Mouse (Mus musculus) CH12.LX (cell line): ENCODE results near the gene Ginm1. TPM values are rescaled to one million over a fixed set of nuclear protein-coding genes. Genes with fewer than 3 reads are reported as not detected.
"Not testable (repeated sequence)": the region's sequence is repeated elsewhere in the genome, so short reads cannot be mapped to it uniquely, and the experiment has no call there.

Source experiments
- DNase-seq: peaks from one replicate; pipeline ENCODE4 v3.0.0-alpha.2; 2013; ENCODE audit errors: extremely low read depth
- H3K27ac ChIP-seq: 2 replicates; pipeline ENCODE4 v1.5.1; 2012; ENCODE audit warnings: low read depth, mild to moderate bottlenecking, control low read depth, moderate library complexity; ENCODE audit not compliant: insufficient read depth
- H3K27me3 ChIP-seq: replicated peaks from 2 replicates; pipeline ENCODE3; 2012; ENCODE audit warnings: inconsistent platforms
- H3K36me3 ChIP-seq, 2 experiments: replicated peaks in 1 of 2; 2 replicates each; pipeline versions ENCODE3 to v1.6.1; 2012; ENCODE audit warnings: inconsistent platforms in 1 of 2, low read length in 1 of 2, mild to moderate bottlenecking in 1 of 2, mixed read lengths in 1 of 2, moderate library complexity in 1 of 2; ENCODE audit not compliant: control insufficient read depth in 1 of 2, insufficient read depth in 1 of 2
- H3K4me1 ChIP-seq, 2 experiments: 2 replicates each; pipeline ENCODE4 v1.6.1; 2012; ENCODE audit warnings: inconsistent platforms in 1 of 2, moderate library complexity in 1 of 2; ENCODE audit not compliant: insufficient read depth in 2 of 2, control insufficient read depth in 1 of 2
- H3K4me2 ChIP-seq: 2 replicates; pipeline ENCODE4 v1.6.1; 2012; ENCODE audit warnings: low read depth, mild to moderate bottlenecking, control low read depth; ENCODE audit not compliant: poor library complexity, insufficient read depth, severe bottlenecking
- H3K4me3 ChIP-seq, 3 experiments: fragments of 150-350 bp in 1 of 3; sonication (generic) in 1 of 3; replicated peaks in 1 of 3; 2 replicates each; pipeline versions ENCODE3 to v1.5.1; 2011 to 2012; ENCODE audit warnings: low read depth in 2 of 3, low read length in 2 of 3, mild to moderate bottlenecking in 2 of 3, moderate library complexity in 2 of 3, control low read depth in 1 of 3, improper control_type of control experiment in 1 of 3, inconsistent platforms in 1 of 3, mixed read lengths in 1 of 3; ENCODE audit not compliant: poor library complexity in 1 of 3
- H3K79me2 ChIP-seq: replicated peaks from 2 replicates; pipeline ENCODE4 v1.6.1; 2012; ENCODE audit warnings: mild to moderate bottlenecking, moderate library complexity; ENCODE audit not compliant: control insufficient read depth, poor library complexity, insufficient read depth, severe bottlenecking; ENCODE audit errors: extremely low read depth
- H3K9ac ChIP-seq: 2 replicates; pipeline ENCODE4 v1.6.1; 2012; ENCODE audit warnings: low read depth, mild to moderate bottlenecking, control low read depth, moderate library complexity; ENCODE audit not compliant: insufficient read depth
- H3K9me3 ChIP-seq: replicated peaks from 2 replicates; pipeline ENCODE3; 2012; ENCODE audit warnings: low read length, inconsistent platforms, mixed read lengths
- CTCF ChIP-seq, 2 experiments: IDR thresholded peaks in 1 of 2; conservative IDR thresholded peaks in 1 of 2; 2 replicates each; pipeline ENCODE4 v1.5.1; 2011 to 2012; ENCODE audit warnings: low read depth in 2 of 2, low read length in 2 of 2, improper control_type of control experiment in 1 of 2, inconsistent platforms in 1 of 2, mild to moderate bottlenecking in 1 of 2, moderate library complexity in 1 of 2
- E2F4 ChIP-seq: IDR thresholded peaks from 2 replicates; pipeline ENCODE4 v1.6.1; 2011; ENCODE audit warnings: low read depth, low read length, improper control_type of control experiment; ENCODE audit not compliant: insufficient replicate concordance
- GABPA ChIP-seq: IDR thresholded peaks from 2 replicates; pipeline ENCODE4 v1.6.1; 2012; ENCODE audit warnings: low read depth, low read length, improper control_type of control experiment, inconsistent platforms; ENCODE audit not compliant: insufficient replicate concordance
- HCFC1 ChIP-seq: IDR thresholded peaks from 2 replicates; pipeline ENCODE4 v1.6.1; 2012; ENCODE audit warnings: low read depth, mild to moderate bottlenecking, inconsistent platforms, low read length, improper control_type of control experiment
- JUN ChIP-seq: IDR thresholded peaks from 2 replicates; pipeline ENCODE4 v1.6.1; 2011; ENCODE audit warnings: low read depth, mild to moderate bottlenecking, low read length, improper control_type of control experiment, moderate library complexity; ENCODE audit not compliant: insufficient read depth
- MAFK ChIP-seq: IDR thresholded peaks from 2 replicates; pipeline ENCODE4 v1.6.1; 2011; ENCODE audit warnings: low read length, improper control_type of control experiment; ENCODE audit not compliant: insufficient replicate concordance
- MAZ ChIP-seq: IDR thresholded peaks from 2 replicates; pipeline ENCODE4 v1.6.1; 2012; ENCODE audit warnings: low read depth, mild to moderate bottlenecking, inconsistent platforms, low read length, improper control_type of control experiment, moderate library complexity
- MEF2A ChIP-seq: IDR thresholded peaks from 2 replicates; pipeline ENCODE4 v1.6.1; 2014; ENCODE audit warnings: low read depth, mild to moderate bottlenecking, inconsistent platforms, low read length, improper control_type of control experiment, borderline replicate concordance
- SIN3A ChIP-seq: IDR thresholded peaks from 2 replicates; pipeline ENCODE4 v1.6.1; 2012; ENCODE audit warnings: low read length, improper control_type of control experiment, inconsistent platforms
- SMC3 ChIP-seq: IDR thresholded peaks from 2 replicates; pipeline ENCODE4 v1.6.1; 2011; ENCODE audit warnings: low read depth, low read length, improper control_type of control experiment
- USF1 ChIP-seq: IDR thresholded peaks from 2 replicates; pipeline ENCODE4 v1.6.1; 2014; ENCODE audit warnings: low read depth, mild to moderate bottlenecking, inconsistent platforms, low read length, improper control_type of control experiment
- USF2 ChIP-seq: conservative IDR thresholded peaks from 2 replicates; pipeline ENCODE4 v1.6.1; 2011; ENCODE audit warnings: low read depth, low read length, improper control_type of control experiment
- ZMIZ1 ChIP-seq: IDR thresholded peaks from 2 replicates; pipeline ENCODE4 v1.6.1; 2012; ENCODE audit warnings: low read depth, mild to moderate bottlenecking, inconsistent platforms, low read length, improper control_type of control experiment
- ZNF384 ChIP-seq: IDR thresholded peaks from 2 replicates; pipeline ENCODE4 v1.6.1; 2012; ENCODE audit warnings: low read depth, low read length, improper control_type of control experiment, inconsistent platforms
- dilution Hi-C: fragments of 300-500 bp; cut with MboI; formaldehyde crosslinking; loops from 2 replicates; pipeline ENCODE4 v1.14.3; 2020; ENCODE audit warnings: low sequenced_read_pairs; ENCODE audit not compliant: extremely low pct_unique_long_range_greater_than_20kb, extremely low pct_ligation_motif_present
- in situ Hi-C: fragments of 300-500 bp; cut with MboI; formaldehyde crosslinking; loops from 3 replicates; pipeline ENCODE4 v1.14.3; 2019; ENCODE audit warnings: low sequenced_read_pairs, low pct_ligation_motif_present, low pct_unique_long_range_greater_than_20kb, mixed read lengths
- polyA plus RNA-seq: library from polyadenylated mRNA; unstranded; fragments of >175 nt; gene quantifications from 2 replicates; pipeline ENCODE4 v1.2.1, GENCODE M21; 2012; ENCODE audit warnings: low read depth; ENCODE audit not compliant: insufficient read length
- total RNA-seq, 2 experiments: library from RNA; depleted of rRNA; stranded (reverse); fragments of 300-350 nt in 1 of 2; fragments of >200 nt in 1 of 2; gene quantifications; 2 replicates each; pipeline ENCODE4 v1.2.3; 2012 to 2014

Gene Ginm1
- total and polyA plus RNA-seq, 3 experiments: 11.7 to 38.2 (median 22.5) TPM

DNA sequence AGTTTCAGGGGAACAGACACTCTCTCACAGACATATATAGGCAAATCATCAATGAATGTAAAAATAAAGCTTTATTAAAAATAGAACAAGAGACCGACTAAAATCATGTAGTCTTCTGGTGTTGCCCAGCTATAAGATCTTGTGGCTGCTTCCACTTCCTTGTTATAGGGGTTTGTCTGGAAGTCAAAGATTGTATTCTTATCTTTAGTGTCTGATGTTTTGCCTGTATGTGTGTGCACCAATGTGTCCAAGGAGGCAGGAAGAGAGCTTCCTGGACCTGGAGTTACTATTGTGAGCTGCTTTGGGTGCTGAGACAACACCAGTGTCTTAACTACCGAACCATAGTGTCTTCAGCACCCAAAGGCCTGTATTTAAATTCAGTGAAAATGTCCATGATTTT is 35.1 kb downstream of the Ginm1 start:
- Histone ChIP-seq H3K9ac (no peak overlapping the region), H3K27ac (no peak overlapping the region), H3K4me3 (no peak overlapping the region), H3K9me3 (no peaks in the 10 kb centered on the region), H3K27me3 (no peaks in the 10 kb centered on the region), H3K36me3 (peaks cover 49 to 84% of the 10 kb centered on the region in 2 experiments), H3K4me1 (no peaks in the 10 kb centered on the region), H3K79me2 (no peaks in the 10 kb centered on the region), H3K4me2 (no peak overlapping the region)
- no peak for DNase-seq
- dilution Hi-C loops (no loop called here), in situ Hi-C loops (no loop called here)
- no peak for TF ChIP-seq MAFK
- TF ChIP-seq ZMIZ1: no peak
- TF ChIP-seq MEF2A: no peak
- TF ChIP-seq USF1: no peak
- TF ChIP-seq CTCF (conservative IDR thresholded peaks at IDR 0.05 in 1 of 2, IDR thresholded peaks at IDR 0.05 in 1 of 2; ENCODE audit: low read depth in 2 of 2, low read length in 2 of 2): no peak
- no peak for TF ChIP-seq ZNF384
- no peak for TF ChIP-seq E2F4
- no peak for TF ChIP-seq MAZ
- no peak for TF ChIP-seq HCFC1
- TF ChIP-seq JUN: no peak
- TF ChIP-seq USF2: no peak

DNA sequence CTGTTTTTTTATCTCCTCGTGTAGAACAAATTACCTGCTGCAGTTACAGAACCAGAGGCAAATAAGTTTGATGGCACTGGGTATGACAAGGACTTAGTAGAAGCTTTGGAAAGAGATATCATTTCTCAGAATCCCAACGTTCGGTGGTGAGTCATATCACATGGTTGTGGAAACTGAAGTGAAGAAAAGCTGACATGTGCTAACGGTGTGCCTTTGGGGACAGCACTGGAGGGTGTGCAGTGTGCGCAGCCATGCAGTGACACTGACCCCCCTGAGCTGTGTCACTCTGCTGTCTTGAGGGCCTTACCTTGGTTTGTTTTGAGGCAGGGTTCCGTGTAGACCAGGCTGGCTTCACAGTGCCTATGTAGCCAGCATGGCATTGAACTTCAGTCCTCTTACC is 43.9 kb downstream of the Ginm1 start:
- no peak overlapping the region for H3K4me2 ChIP-seq
- no peak overlapping the region for H3K27ac ChIP-seq
- no peaks in the 10 kb centered on the region for H3K79me2 ChIP-seq
- H3K4me3 ChIP-seq: no peak overlapping the region
- no peaks in the 10 kb centered on the region for H3K4me1 ChIP-seq
- TF ChIP-seq CTCF (conservative IDR thresholded peaks at IDR 0.05 in 1 of 2, IDR thresholded peaks at IDR 0.05 in 1 of 2; ENCODE audit: low read depth in 2 of 2, low read length in 2 of 2) (no peak), ZMIZ1 (no peak), SIN3A (no peak), HCFC1 (no peak), SMC3 (no peak), GABPA (no peak), USF2 (no peak)
- in situ Hi-C loops (no loop called here), dilution Hi-C loops (no loop called here)
- no peaks in the 10 kb centered on the region for H3K9me3 ChIP-seq
- no peaks in the 10 kb centered on the region for H3K27me3 ChIP-seq
- H3K9ac ChIP-seq: no peak overlapping the region
- no peak for DNase-seq
- H3K36me3 ChIP-seq: peaks cover 50 to 83% of the 10 kb centered on the region in 2 experiments

DNA sequence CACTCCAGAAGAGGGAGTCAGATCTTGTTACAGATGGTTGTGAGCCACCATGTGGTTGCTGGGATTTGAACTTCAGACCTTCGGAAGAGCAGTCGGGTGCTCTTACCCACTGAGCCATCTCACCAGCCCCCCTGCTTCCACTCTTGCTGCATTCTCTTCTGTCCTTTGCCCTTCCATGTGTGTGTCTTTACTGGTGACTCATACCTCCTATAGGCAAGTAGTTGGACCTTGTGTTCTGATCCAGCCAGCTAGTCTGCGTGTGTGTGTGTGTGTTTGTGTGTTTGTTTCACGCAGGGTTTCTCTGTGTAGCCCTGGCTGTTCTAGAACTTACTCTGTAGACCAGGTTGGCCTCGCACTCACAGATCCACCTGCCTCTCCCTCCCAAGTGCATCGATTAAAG is 47.1 kb downstream of the Ginm1 start:
- in situ Hi-C loops: not testable (repeated sequence)
- peaks cover 46 to 85% of the 10 kb centered on the region in 2 experiments for H3K36me3 ChIP-seq

More for the DNA sequence above, 47.1 kb downstream of the Ginm1 start:
- H3K27ac ChIP-seq, H3K79me2 ChIP-seq, dilution Hi-C loops, H3K4me1 ChIP-seq, H3K27me3 ChIP-seq, H3K9me3 ChIP-seq, H3K4me2 ChIP-seq, H3K9ac ChIP-seq, H3K4me3 ChIP-seq, DNase-seq: not testable (repeated sequence)
